Mouse (Mus musculus): Measurements from ENCODE around the gene Opa3. TPM values are rescaled to one million over a fixed set of nuclear protein-coding genes. Genes with fewer than 3 reads are reported as not detected.

Gene Opa3
- polyA plus RNA-seq (2015; fragmentation: Nextera tagmentation; extraction: Ambion mirVana): 40.6 and 44.5 TPM in 2 replicates

GRCm38 (mm10) chr7:19227883-19228792, at the start of gene Opa3:
Opa3 (plus strand) TSS chr7:19228334.
- H3K27ac ChIP-seq (replicated peaks): peak within 1 kb of the TSS; percentile 100
- no peaks in the 10 kb centered on the region for H3K9me3 ChIP-seq
- H3K4me2 ChIP-seq (replicated peaks): peak within 1 kb of the TSS; percentile 86
- H3K4me3 ChIP-seq: peak within 1 kb of the TSS; percentile 65
- H3K9ac ChIP-seq (replicated peaks): peak within 1 kb of the TSS; percentile 68
- peak; percentile 96 for ATAC-seq (replicated peaks)
- H3K36me3 ChIP-seq: no peaks in the 10 kb centered on the region
- no peaks in the 10 kb centered on the region for H3K27me3 ChIP-seq
- WGBS: under 1% methylated on average over 91 of the region's 91 CpGs
- H3K4me1 ChIP-seq: peaks cover 26% of the 10 kb centered on the region

DNA sequence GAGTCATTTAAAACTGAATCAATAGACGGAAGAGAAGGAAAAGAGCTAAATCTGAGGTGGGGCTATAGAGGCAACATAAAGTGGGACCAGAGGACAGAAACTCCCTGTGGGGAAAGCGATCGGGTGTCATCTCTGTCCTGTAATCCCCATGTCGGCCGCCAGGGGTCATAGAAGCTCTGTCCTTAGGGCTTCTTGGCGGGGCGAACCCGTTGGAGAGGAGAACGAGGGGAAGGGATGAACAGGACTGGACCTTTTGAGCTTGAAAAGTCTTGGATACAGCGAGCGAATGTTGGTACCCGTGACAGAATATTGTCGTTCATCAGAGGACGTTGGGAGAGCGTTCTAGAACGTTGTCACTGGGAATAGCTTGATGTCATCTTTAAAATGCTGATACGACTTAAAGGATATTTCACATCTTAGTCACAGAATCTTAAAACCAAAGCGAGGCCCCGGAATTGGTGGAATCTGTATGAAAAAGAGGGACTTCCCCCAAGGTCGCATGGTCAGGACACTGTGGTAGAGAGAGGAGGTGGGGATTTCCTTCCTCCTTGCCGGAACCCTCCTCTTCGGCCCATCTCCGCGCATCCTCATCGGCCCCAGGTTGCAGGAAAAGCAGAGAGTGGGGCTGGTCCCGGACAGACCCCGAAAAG, 49.6 kb upstream of the Opa3 start:
- Histone ChIP-seq H3K4me2 (replicated peaks) (peak overlapping the region; percentile 70), H3K27ac (replicated peaks) (no peak overlapping the region), H3K27me3 (peaks cover 20% of the 10 kb centered on the region), H3K9me3 (no peaks in the 10 kb centered on the region), H3K36me3 (peaks cover 8% of the 10 kb centered on the region; the same call in 1 of the 2 replicates), H3K4me3 (peak overlapping the region; percentile 76), H3K9ac (replicated peaks) (peak overlapping the region; percentile 29), H3K4me1 (peaks cover 45% of the 10 kb centered on the region)
- ATAC-seq (replicated peaks): no peak
- WGBS: 8% methylated on average over 27 of the region's 27 CpGs

DNA sequence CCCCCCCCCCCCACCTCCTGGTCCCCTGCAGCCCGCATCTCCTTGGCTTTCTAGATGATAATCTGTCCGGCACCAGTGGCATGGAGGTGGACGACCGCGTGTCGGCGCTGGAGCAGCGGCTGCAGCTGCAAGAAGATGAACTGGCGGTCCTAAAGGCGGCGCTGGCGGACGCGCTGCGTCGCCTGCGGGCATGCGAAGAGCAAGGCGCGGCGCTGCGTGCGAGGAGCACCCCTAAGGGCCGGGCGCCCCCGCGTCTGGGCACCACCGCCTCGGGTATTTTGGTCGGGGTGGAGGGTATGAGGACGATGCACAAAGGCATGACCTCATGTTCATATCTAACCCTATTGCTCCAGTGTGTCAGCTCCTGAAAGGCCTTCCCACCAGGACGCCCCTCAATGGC, 49.0 kb upstream of the Opa3 start:
- Histone ChIP-seq H3K9me3 (no peaks in the 10 kb centered on the region), H3K4me1 (peaks cover 48% of the 10 kb centered on the region), H3K4me2 (replicated peaks) (peak overlapping the region; percentile 70), H3K27me3 (peaks cover 20% of the 10 kb centered on the region), H3K9ac (replicated peaks) (peak overlapping the region; percentile 27), H3K4me3 (peak overlapping the region; percentile 76), H3K27ac (replicated peaks) (no peak overlapping the region), H3K36me3 (peaks cover 13% of the 10 kb centered on the region; the same call in 1 of the 2 replicates)
- ATAC-seq (replicated peaks): no peak
- WGBS: 1% methylated on average over 32 of the region's 32 CpGs

- Histone ChIP-seq H3K4me3 (peak overlapping the region; percentile 76; the same call in 1 of the 2 replicates), H3K4me2 (replicated peaks) (peak overlapping the region; percentile 70; the same call in 1 of the 2 replicates)
- WGBS: 47% methylated on average over 6 of the region's 6 CpGs
Observed at GRCm38 (mm10) chr7:19179936-19180335, 48.2 kb upstream of the Opa3 start.

DNA sequence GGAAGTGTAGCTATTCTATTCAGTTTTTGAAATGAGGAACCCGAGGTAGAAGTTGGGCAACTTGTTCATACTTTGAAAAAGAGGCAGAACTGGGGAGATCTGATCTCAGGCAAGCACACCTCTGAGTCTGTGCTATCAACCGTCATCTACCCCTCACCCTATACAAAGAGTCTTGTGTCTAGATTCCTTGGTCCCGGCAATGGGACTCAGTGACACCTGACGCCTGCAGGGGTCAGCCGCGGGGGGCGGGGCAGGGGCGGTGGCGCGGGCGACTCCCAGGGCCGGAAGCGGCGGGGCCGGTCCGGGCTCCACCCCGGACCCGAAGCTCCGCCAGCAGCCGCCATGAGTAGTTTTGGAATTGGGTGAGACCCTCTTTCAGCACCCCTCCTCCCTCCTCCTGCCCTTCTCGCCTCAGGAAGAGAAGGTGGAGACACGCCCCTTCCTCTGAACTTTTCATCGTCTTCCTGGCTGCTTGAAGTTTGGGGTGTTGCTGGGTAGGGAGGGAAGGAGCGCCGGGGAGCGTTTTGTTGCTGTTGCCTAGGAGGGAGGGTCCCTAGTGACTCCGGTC, 47.2 kb upstream of the Opa3 start:
- Histone ChIP-seq H3K27me3 (peaks cover 20% of the 10 kb centered on the region), H3K36me3 (peaks cover 13% of the 10 kb centered on the region; the same call in 1 of the 2 replicates), H3K9me3 (no peaks in the 10 kb centered on the region), H3K4me1 (peaks cover 59% of the 10 kb centered on the region), H3K9ac (replicated peaks) (peak overlapping the region; percentile 34), H3K4me3 (peak overlapping the region; percentile 37), H3K4me2 (replicated peaks) (peak overlapping the region; percentile 43), H3K27ac (replicated peaks) (no peak overlapping the region)
- ATAC-seq (replicated peaks): no peak
- WGBS: 2% methylated on average over 25 of the region's 27 CpGs

More at GRCm38 (mm10) chr7:19179936-19180335, 48.2 kb upstream of the Opa3 start:
- no peak overlapping the region for H3K27ac ChIP-seq (replicated peaks)
- H3K36me3 ChIP-seq: peaks cover 13% of the 10 kb centered on the region; the same call in 1 of the 2 replicates
- peaks cover 55% of the 10 kb centered on the region for H3K4me1 ChIP-seq
- no peaks in the 10 kb centered on the region for H3K9me3 ChIP-seq
- H3K27me3 ChIP-seq: peaks cover 20% of the 10 kb centered on the region
- H3K9ac ChIP-seq (replicated peaks): no peak overlapping the region
- no peak for ATAC-seq (replicated peaks)

DNA sequence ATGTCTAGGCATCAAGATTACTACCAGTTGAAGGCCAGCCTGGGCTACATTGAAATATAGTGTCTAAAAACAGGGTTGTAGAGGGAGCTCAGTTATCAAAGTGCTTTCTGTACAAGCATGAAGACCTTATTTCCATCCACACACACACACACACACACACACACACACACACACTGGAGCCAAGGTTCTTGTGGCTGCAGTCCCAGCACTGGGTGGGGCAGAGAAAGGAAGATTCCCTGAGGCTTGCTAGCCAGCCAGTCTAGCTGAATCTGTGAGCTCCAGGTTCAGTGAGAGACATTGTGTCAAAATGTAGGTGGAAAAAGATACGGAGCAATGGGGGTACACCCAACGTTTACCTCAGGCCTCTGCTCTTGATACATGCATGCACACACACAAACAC, 43.9 kb upstream of the Opa3 start:
- H3K4me2 ChIP-seq (replicated peaks): no peak overlapping the region

GRCm38 (mm10) chr7:19184758-19185157, 43.4 kb upstream of the Opa3 start:
- H3K27me3 ChIP-seq: 0 out of 2 replicates have a peak, but pooled peaks cover 6% of the 10 kb centered on the region
- peak; percentile 49; the same call in 1 of the 2 replicates for ATAC-seq (replicated peaks)
- no peak overlapping the region for H3K4me3 ChIP-seq
- peaks cover 28% of the 10 kb centered on the region for H3K36me3 ChIP-seq
- H3K4me2 ChIP-seq (replicated peaks): no peak overlapping the region
- peak overlapping the region; percentile 73 for H3K27ac ChIP-seq (replicated peaks)
- WGBS: 30% methylated on average over 6 of the region's 6 CpGs
- no peak overlapping the region for H3K9ac ChIP-seq (replicated peaks)
- peaks cover 30% of the 10 kb centered on the region for H3K4me1 ChIP-seq
- no peaks in the 10 kb centered on the region for H3K9me3 ChIP-seq

More for the DNA sequence above, 43.9 kb upstream of the Opa3 start:
- Histone ChIP-seq H3K27me3 (0 out of 2 replicates have a peak, but pooled peaks cover 6% of the 10 kb centered on the region), H3K9me3 (no peaks in the 10 kb centered on the region), H3K4me1 (peaks cover 36% of the 10 kb centered on the region), H3K4me3 (no peak overlapping the region), H3K36me3 (peaks cover 28% of the 10 kb centered on the region), H3K27ac (replicated peaks) (peak overlapping the region; percentile 73), H3K9ac (replicated peaks) (no peak overlapping the region)
- no peak for ATAC-seq (replicated peaks)
- 55% methylated on average over 2 of the region's 2 CpGs for WGBS

- Histone ChIP-seq H3K4me3 (no peak overlapping the region), H3K4me2 (replicated peaks) (no peak overlapping the region), H3K9me3 (no peaks in the 10 kb centered on the region), H3K36me3 (peaks cover 63% of the 10 kb centered on the region), H3K4me1 (no peaks in the 10 kb centered on the region), H3K27me3 (no peaks in the 10 kb centered on the region), H3K9ac (replicated peaks) (no peak overlapping the region), H3K27ac (replicated peaks) (no peak overlapping the region)
- no peak for ATAC-seq (replicated peaks)
- 98% methylated on average over 4 of the region's 4 CpGs for WGBS
Observed at GRCm38 (mm10) chr7:19194676-19195075, 33.5 kb upstream of the Opa3 start.

DNA sequence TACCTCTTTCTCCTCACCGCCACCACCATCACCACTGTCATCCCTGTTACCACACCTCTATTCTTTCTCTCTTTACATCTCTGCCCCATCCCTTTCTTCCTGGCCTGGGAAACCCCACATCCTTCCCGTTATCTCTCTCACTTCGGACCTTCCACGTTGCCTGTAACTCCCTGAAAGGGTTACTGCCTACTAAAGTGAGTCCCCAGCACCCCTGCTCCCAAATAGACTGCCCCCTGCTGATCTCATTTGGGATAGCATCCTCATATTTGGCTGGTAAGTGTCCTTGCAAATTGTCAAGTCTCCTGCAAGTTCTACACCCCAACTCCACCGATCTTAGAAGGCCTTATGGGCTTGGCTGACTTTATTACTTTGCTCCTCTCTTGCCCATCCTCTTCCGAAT, 31.5 kb upstream of the Opa3 start:
- Histone ChIP-seq H3K4me3 (no peak overlapping the region), H3K27ac (replicated peaks) (no peak overlapping the region), H3K36me3 (peaks cover 64% of the 10 kb centered on the region), H3K9me3 (no peaks in the 10 kb centered on the region), H3K27me3 (no peaks in the 10 kb centered on the region), H3K4me2 (replicated peaks) (no peak overlapping the region), H3K9ac (replicated peaks) (no peak overlapping the region), H3K4me1 (no peaks in the 10 kb centered on the region)
- no peak for ATAC-seq (replicated peaks)
- 65% methylated on average over 6 of the region's 6 CpGs for WGBS

DNA sequence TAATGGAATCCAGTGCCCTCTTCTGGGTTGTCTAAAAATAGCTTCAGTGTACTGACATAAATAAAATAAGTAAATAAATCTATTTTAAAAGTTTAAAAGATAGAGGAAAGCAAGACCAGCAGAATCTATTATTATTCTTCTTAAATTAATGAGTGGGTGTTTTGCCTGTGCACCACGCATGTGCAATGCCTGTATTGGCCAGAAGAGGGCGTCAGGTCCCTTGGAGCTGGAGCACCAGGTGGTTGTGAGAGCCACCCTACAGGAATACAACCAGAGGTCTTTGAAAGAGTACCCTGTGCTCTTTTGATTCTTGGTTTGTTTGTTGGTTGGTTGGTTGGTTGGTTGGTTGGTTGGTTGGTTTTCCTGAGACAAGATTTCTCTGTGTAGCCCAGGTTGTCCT, 30.1 kb upstream of the Opa3 start:
- peaks cover 65% of the 10 kb centered on the region for H3K36me3 ChIP-seq
- ATAC-seq (replicated peaks): no peak
- no peak overlapping the region for H3K4me3 ChIP-seq
- no peak overlapping the region for H3K4me2 ChIP-seq (replicated peaks)
- 34% methylated on average over 2 of the region's 2 CpGs for WGBS
- H3K27ac ChIP-seq (replicated peaks): no peak overlapping the region
- H3K9me3 ChIP-seq: no peaks in the 10 kb centered on the region
- no peaks in the 10 kb centered on the region for H3K27me3 ChIP-seq
- no peak overlapping the region for H3K9ac ChIP-seq (replicated peaks)
- no peaks in the 10 kb centered on the region for H3K4me1 ChIP-seq

GRCm38 (mm10) chr7:19201660-19202059, 26.5 kb upstream of the Opa3 start:
- Histone ChIP-seq H3K4me2 (replicated peaks) (no peak overlapping the region), H3K27me3 (no peaks in the 10 kb centered on the region), H3K4me3 (no peak overlapping the region), H3K4me1 (no peaks in the 10 kb centered on the region), H3K9me3 (no peaks in the 10 kb centered on the region), H3K27ac (replicated peaks) (no peak overlapping the region), H3K9ac (replicated peaks) (no peak overlapping the region), H3K36me3 (peaks cover 58% of the 10 kb centered on the region)
- ATAC-seq (replicated peaks): no peak
- 63% methylated on average over 15 of the region's 15 CpGs for WGBS

All from forebrain, embryonic 15.5 days (tissue).